Mouse (Mus musculus) heart, embryonic 10.5 days (tissue): Measurements from ENCODE around the gene Gm5615. TPM values are rescaled to one million over a fixed set of nuclear protein-coding genes. Genes with fewer than 3 reads are reported as not detected.

ENCODE experiments used
- DNase-seq: peaks from one replicate; pipeline ENCODE4 v3.0.0-alpha.2; 2017; ENCODE audit warnings: low spot score
- H3K27ac ChIP-seq: fragments of 300-500 bp; sonication (generic); 2 replicates; pipeline ENCODE4 v1.5.1; 2016; ENCODE audit warnings: mild to moderate bottlenecking
- H3K27me3 ChIP-seq: fragments of 300-500 bp; sonication (generic); 2 replicates; pipeline ENCODE4 v1.6.1; 2016; ENCODE audit warnings: mild to moderate bottlenecking; ENCODE audit not compliant: poor library complexity, insufficient read depth, severe bottlenecking
- H3K36me3 ChIP-seq: fragments of 300-500 bp; sonication (generic); 2 replicates; pipeline ENCODE4 v1.6.1; 2016; ENCODE audit warnings: mild to moderate bottlenecking, moderate library complexity
- H3K4me1 ChIP-seq: fragments of 300-500 bp; sonication (generic); 2 replicates; pipeline ENCODE4 v1.6.1; 2016; ENCODE audit warnings: mild to moderate bottlenecking
- H3K4me3 ChIP-seq: fragments of 300-500 bp; sonication (generic); 2 replicates; pipeline ENCODE4 v1.5.1; 2016; ENCODE audit warnings: mild to moderate bottlenecking, moderate library complexity
- H3K9me3 ChIP-seq: fragments of 300-500 bp; sonication (generic); 2 replicates; pipeline ENCODE4 v1.6.1; 2016; ENCODE audit warnings: mild to moderate bottlenecking, moderate library complexity
- WGBS: fragments of 180-500 bp; shearing (Covaris S2); methylation state at CpG from one replicate; pipeline ENCODE4 v1.1.7; 2016; 5-methylcytosine and 5-hydroxymethylcytosine counted together
- polyA plus RNA-seq: library from polyadenylated mRNA; unstranded; fragments of >200 nt; fragmentation: Nextera tagmentation; extraction: Ambion mirVana; gene quantifications from 2 replicates; pipeline ENCODE4 v1.2.1, GENCODE M21; 2016

The Gm5615 gene
- not detected in 2 replicates for polyA plus RNA-seq

DNA sequence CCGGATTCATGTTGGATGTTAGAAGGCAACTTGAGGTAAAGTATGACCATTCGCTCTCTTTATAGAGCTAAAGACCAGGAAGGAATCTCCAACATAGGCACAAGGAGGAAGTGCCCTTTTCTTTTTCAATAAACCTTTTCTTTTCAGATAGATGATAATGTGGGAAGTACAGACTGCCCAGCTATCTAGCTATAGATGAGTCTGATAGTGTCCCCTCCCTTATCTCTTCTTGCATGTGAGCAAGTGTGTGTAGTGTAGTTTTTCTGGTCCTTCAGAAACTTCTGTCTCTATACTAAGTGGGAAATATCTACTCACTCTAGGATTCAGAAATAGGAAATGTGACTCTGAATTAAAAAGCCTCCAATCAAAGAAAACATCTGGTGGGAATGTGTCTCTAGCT lies at the start of gene Gm5615:
Gm5615 (minus strand) TSS at position 101 of the 400 bp plus-strand sequence.
- 84% methylated on average over 2 of the region's 2 CpGs for WGBS
- H3K27ac ChIP-seq = no peak within 1 kb of the TSS
- H3K9me3 ChIP-seq = 0 out of 2 replicates have a peak, but pooled peaks cover 3% of the 10 kb centered on the region
- no peaks in the 10 kb centered on the region for H3K27me3 ChIP-seq
- no peak within 1 kb of the TSS for H3K4me3 ChIP-seq
- H3K4me1 ChIP-seq = no peaks in the 10 kb centered on the region
- DNase-seq = no peak
- no peaks in the 10 kb centered on the region for H3K36me3 ChIP-seq

DNA sequence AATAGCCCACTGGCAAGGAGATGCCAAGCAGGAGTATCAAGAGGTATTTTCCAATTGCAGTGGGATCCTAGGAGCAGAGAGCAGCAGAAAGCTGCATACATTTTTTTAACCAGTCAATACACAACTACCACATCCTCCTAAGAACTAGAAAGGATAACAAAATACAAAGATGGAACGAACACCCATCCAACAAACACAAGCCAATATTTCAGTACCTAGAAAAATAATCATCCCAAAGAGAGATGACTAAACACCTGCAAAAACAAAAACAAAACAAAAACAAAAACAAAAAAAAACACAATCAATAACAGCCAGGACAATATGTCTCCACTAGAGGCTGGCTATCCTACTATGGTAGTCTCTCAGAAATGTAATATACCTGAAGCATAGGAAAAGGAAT lies 40.8 kb upstream of the Gm5615 start, which contains the start of gene Gm17689:
Gm17689 (minus strand) TSS at position 101 of the 400 bp plus-strand sequence.
- DNase-seq = no peak
- Histone ChIP-seq H3K36me3 (no peaks in the 10 kb centered on the region), H3K4me1 (no peaks in the 10 kb centered on the region), H3K9me3 (peaks cover 12% of the 10 kb centered on the region; the same call in 1 of the 2 replicates), H3K4me3 (no peak within 1 kb of the TSS), H3K27ac (no peak within 1 kb of the TSS), H3K27me3 (no peaks in the 10 kb centered on the region)
- WGBS = 67% methylated on average over 1 of the region's 1 CpGs

DNA sequence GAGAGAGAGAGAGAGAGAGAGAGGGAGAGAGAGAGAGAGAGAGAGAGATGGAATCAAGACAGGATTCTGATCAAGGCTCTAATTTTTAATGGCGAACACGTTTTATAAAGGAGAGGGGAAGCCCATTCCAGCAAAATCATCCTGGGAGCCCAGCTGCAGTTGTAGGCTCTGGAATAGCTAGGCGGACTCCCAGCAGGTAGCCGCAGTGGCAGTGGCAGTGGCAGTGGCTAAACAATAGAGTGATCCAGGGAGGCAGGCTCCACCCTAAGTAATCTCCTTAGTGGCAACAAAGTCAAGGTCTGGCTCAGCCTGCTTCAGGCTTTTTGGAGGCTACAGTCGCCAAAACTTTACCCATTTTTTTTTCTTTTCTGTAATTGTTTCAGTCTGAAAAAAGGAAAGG lies 37.6 kb downstream of the Gm5615 start:
- no peaks in the 10 kb centered on the region for H3K27me3 ChIP-seq
- H3K9me3 ChIP-seq = peaks cover 28% of the 10 kb centered on the region
- H3K36me3 ChIP-seq = no peaks in the 10 kb centered on the region
- no peak overlapping the region for H3K27ac ChIP-seq
- no peaks in the 10 kb centered on the region for H3K4me1 ChIP-seq
- 77% methylated on average over 5 of the region's 5 CpGs for WGBS
- DNase-seq = no peak
- no peak overlapping the region for H3K4me3 ChIP-seq

DNA sequence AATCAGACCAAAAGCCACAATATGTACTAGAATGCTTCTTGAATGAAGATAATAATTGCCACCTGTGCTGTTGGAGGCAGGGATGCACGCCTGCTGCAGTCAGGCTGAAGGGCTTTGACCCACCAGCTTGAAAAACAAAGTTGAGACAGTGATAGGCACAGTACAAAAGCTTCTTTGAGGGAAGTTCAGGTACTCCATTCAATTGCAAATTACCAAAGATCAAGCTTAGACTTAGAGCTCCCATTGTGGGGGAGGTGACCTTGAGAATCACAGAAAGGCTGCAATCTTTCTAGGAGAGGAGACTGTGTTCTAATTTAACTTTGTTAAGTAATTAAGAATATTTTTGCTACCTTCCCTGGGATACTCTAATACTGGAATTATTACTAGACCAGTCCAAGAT lies 45.9 kb downstream of the Gm5615 start:
- Histone ChIP-seq H3K27ac (no peak overlapping the region), H3K27me3 (no peaks in the 10 kb centered on the region), H3K4me1 (no peaks in the 10 kb centered on the region), H3K36me3 (no peaks in the 10 kb centered on the region), H3K9me3 (peaks cover 12% of the 10 kb centered on the region), H3K4me3 (no peak overlapping the region)
- DNase-seq = no peak
- WGBS = 55% methylated on average over 1 of the region's 1 CpGs

DNA sequence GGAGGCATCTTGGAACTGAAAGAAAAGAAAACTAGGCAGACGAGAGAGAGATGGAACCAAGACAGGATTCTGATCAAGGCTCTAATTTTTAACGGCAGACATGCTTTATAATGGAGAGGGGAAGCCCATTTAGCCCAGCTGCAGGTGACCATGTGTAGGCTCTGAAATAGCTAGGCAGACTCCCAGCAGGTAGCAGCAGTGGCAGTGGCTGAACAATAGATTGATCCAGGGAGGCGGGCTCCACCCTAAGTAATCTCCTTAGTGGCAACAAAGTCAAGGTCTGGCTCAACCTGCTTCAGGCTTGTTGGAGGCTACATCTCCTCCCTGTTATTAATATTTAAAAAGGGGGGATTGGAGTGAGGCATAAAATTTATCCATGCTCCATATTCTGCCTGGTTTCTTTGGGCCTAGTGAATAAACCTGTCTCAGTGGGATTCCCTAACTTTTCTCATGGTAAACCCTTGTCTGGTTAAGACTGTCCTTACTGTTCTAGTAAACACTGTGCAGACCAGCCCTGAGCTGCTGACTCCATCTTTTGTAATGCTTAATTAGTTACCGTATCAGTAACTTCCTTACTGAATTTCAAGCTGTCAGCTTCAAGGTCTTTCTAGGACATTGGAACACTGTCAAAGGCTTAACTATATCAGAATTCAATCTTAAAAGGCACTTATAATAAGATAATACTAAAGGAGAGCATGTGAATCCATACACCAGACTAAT lies 47.1 kb downstream of the Gm5615 start:
- 73% methylated on average over 4 of the region's 4 CpGs for WGBS
- peaks cover 12% of the 10 kb centered on the region for H3K9me3 ChIP-seq
- H3K4me3 ChIP-seq = no peak overlapping the region
- H3K36me3 ChIP-seq = no peaks in the 10 kb centered on the region
- no peak overlapping the region for H3K27ac ChIP-seq
- no peaks in the 10 kb centered on the region for H3K4me1 ChIP-seq
- no peak for DNase-seq
- no peaks in the 10 kb centered on the region for H3K27me3 ChIP-seq

Other genes starting within 250 kb of the Gm5615 start
- not detected in 2 replicates for gene Gm7257, start 110.1 kb downstream of the Gm5615 start, polyA plus RNA-seq
- gene Gm9513, start 66.3 kb downstream of the Gm5615 start, polyA plus RNA-seq = not detected in 2 replicates
- not detected in 2 replicates for gene Gm17689, start 40.7 kb upstream of the Gm5615 start, polyA plus RNA-seq
- gene A630095E13Rik, start 101.4 kb upstream of the Gm5615 start, polyA plus RNA-seq = not detected in 2 replicates
- not detected in 2 replicates for gene Acrv1, start 151.3 kb upstream of the Gm5615 start, polyA plus RNA-seq
- 26.7 and 37.6 TPM in 2 replicates for gene Chek1, start 185.1 kb upstream of the Gm5615 start, polyA plus RNA-seq
- gene Stt3a, start 225.7 kb upstream of the Gm5615 start, polyA plus RNA-seq = 173 and 214 TPM in 2 replicates